In genomic region chr9:110460884-110461815, GRCm38 (mm10) we compare ENCODE assay signal across 15 mouse cellular contexts. TPM values are rescaled to one million over a fixed set of nuclear protein-coding genes. Genes with fewer than 3 reads are reported as not detected.
DNase-seq lines count a peak whose midpoint lies in the region; ATAC-seq and TF ChIP-seq lines count a peak whose summit lies in the region.
"Had no signal": no experiment of that assay in that cellular context is flagged by ENCODE, and none has a peak within 500 bp of the region (broad histone marks: within the 10 kb centered on the region; RNA-seq: fewer than 3 reads in every experiment).

No protein-coding gene starts in this region.

- H3K27me3 ChIP-seq in spleen, adult 2 months (ENCODE audit: control insufficient read depth, insufficient read depth, low read length) = no peaks in the 10 kb centered on the region
- H3K27me3 ChIP-seq in intestine, postnatal 0 days (replicated peaks; ENCODE audit: control insufficient read depth, insufficient read depth, low read length) = no peaks in the 10 kb centered on the region
- H3K27me3 ChIP-seq in lung, postnatal 0 days (replicated peaks; ENCODE audit: insufficient read depth, low read length) = no peaks in the 10 kb centered on the region
- H3K27me3 ChIP-seq in kidney, embryonic 16.5 days (ENCODE audit: insufficient read depth, low read length) = no peaks in the 10 kb centered on the region
- no peaks in the 10 kb centered on the region for H3K27me3 ChIP-seq in hindbrain, embryonic 12.5 days
- H3K27me3 ChIP-seq: embryonic facial prominence, embryonic 12.5 days; liver, embryonic 15.5 days; neural tube, embryonic 15.5 days had no signal

- peaks cover 28% of the 10 kb centered on the region; the same call in 1 of the 2 replicates for H3K4me1 ChIP-seq in spleen, adult 2 months (ENCODE audit: control insufficient read depth, insufficient read depth, insufficient read length)
- H3K4me1 ChIP-seq in intestine, postnatal 0 days (replicated peaks; ENCODE audit: control insufficient read depth, insufficient read depth, low read length) = 0 out of 2 replicates have a peak, but pooled peaks cover 5% of the 10 kb centered on the region
- H3K4me1 ChIP-seq in lung, postnatal 0 days (ENCODE audit: insufficient read depth, low read depth, low read length) = no peaks in the 10 kb centered on the region
- no peaks in the 10 kb centered on the region for H3K4me1 ChIP-seq in kidney, embryonic 16.5 days (ENCODE audit: insufficient read depth, low read length)
- no peaks in the 10 kb centered on the region for H3K4me1 ChIP-seq in hindbrain, embryonic 12.5 days
- H3K4me1 ChIP-seq: embryonic facial prominence, embryonic 12.5 days; neural tube, embryonic 15.5 days had no signal

- no peak for TF ChIP-seq POLR2A in spleen, adult 2 months (IDR thresholded peaks at IDR 0.05; ENCODE audit: low read depth, low read length)

- H3K9ac ChIP-seq in intestine, postnatal 0 days (ENCODE audit: low read depth, low read length) = no peak overlapping the region
- no peak overlapping the region for H3K9ac ChIP-seq in lung, postnatal 0 days (replicated peaks; ENCODE audit: low read depth)
- H3K9ac ChIP-seq in kidney, embryonic 16.5 days (replicated peaks; ENCODE audit: low read length) = no peak overlapping the region
- H3K9ac ChIP-seq in hindbrain, embryonic 12.5 days = no peak overlapping the region
- H3K9ac ChIP-seq: embryonic facial prominence, embryonic 12.5 days; liver, embryonic 15.5 days; neural tube, embryonic 15.5 days had no signal

- no peaks in the 10 kb centered on the region for H3K36me3 ChIP-seq in spleen, adult 2 months (ENCODE audit: control insufficient read depth, insufficient read depth, low read length)
- no peaks in the 10 kb centered on the region for H3K36me3 ChIP-seq in intestine, postnatal 0 days (ENCODE audit: control insufficient read depth, insufficient read depth)
- H3K36me3 ChIP-seq in lung, postnatal 0 days (ENCODE audit: insufficient read depth, low read length) = no peaks in the 10 kb centered on the region
- H3K36me3 ChIP-seq in kidney, embryonic 16.5 days (ENCODE audit: insufficient read depth, low read length) = no peaks in the 10 kb centered on the region
- H3K36me3 ChIP-seq in hindbrain, embryonic 12.5 days = peaks cover 8% of the 10 kb centered on the region; the same call in 1 of the 2 replicates
- H3K36me3 ChIP-seq: liver, embryonic 15.5 days; neural tube, embryonic 15.5 days had no signal

- 43% methylated on average over 18 of the region's 18 CpGs for WGBS in spleen, adult 2 months
- WGBS in intestine, postnatal 0 days = 78% methylated on average over 18 of the region's 18 CpGs
- WGBS in lung, postnatal 0 days = 75% methylated on average over 18 of the region's 18 CpGs
- WGBS in kidney, embryonic 16.5 days = 87% methylated on average over 18 of the region's 18 CpGs
- 89% methylated on average over 18 of the region's 18 CpGs for WGBS in hindbrain, embryonic 12.5 days

- ATAC-seq in intestine, postnatal 0 days = peak; percentile 42; the same call in 1 of the 2 replicates
- peak; percentile 70 for ATAC-seq in megakaryocyte-erythroid progenitor cell, adult 5-6 weeks (replicated peaks; ENCODE audit: low FRiP score, low TSS enrichment, poor library complexity, severe bottlenecking)
- ATAC-seq in lung, postnatal 0 days = no peak
- no peak for ATAC-seq in kidney, embryonic 16.5 days (ENCODE audit: low FRiP score, low TSS enrichment)
- ATAC-seq in hindbrain, embryonic 12.5 days (ENCODE audit: low FRiP score) = no peak

- H3K4me3 ChIP-seq in spleen, adult 2 months (ENCODE audit: extremely low read depth, insufficient read depth, insufficient read length) = no peak overlapping the region
- no peak overlapping the region for H3K4me3 ChIP-seq in intestine, postnatal 0 days (ENCODE audit: low read depth, low read length)
- H3K4me3 ChIP-seq in lung, postnatal 0 days (ENCODE audit: low read depth, low read length) = no peak overlapping the region
- no peak overlapping the region for H3K4me3 ChIP-seq in kidney, embryonic 16.5 days (ENCODE audit: low read length)
- no peak overlapping the region for H3K4me3 ChIP-seq in hindbrain, embryonic 12.5 days
- H3K4me3 ChIP-seq: embryonic facial prominence, embryonic 12.5 days; liver, embryonic 15.5 days; neural tube, embryonic 15.5 days had no signal

- no peak for TF ChIP-seq CTCF in spleen, adult 2 months (IDR thresholded peaks at IDR 0.05; ENCODE audit: extremely low read depth, insufficient read depth, insufficient read length, insufficient replicate concordance)
- no peak for TF ChIP-seq CTCF in intestine, postnatal 0 days (IDR thresholded peaks at IDR 0.05; ENCODE audit: low read depth)
- TF ChIP-seq CTCF in lung, postnatal 0 days (IDR thresholded peaks at IDR 0.05) = no peak

- no peaks in the 10 kb centered on the region for H3K9me3 ChIP-seq in intestine, postnatal 0 days (ENCODE audit: control insufficient read depth)
- H3K9me3 ChIP-seq in lung, postnatal 0 days (ENCODE audit: low read length) = no peaks in the 10 kb centered on the region
- no peaks in the 10 kb centered on the region for H3K9me3 ChIP-seq in kidney, embryonic 16.5 days (ENCODE audit: low read length)
- H3K9me3 ChIP-seq in hindbrain, embryonic 12.5 days (replicated peaks) = no peaks in the 10 kb centered on the region
- H3K9me3 ChIP-seq: embryonic facial prominence, embryonic 12.5 days; liver, embryonic 15.5 days; neural tube, embryonic 15.5 days had no signal

- DNase-seq in spleen, adult 2 months (ENCODE audit: low read depth in 1 of 2, low spot score in 2 of 2) = no peak
- no peak for DNase-seq in spleen, postnatal 14 days (ENCODE audit: low spot score in 2 of 2)
- DNase-seq in thymus, postnatal 4 days = peak; percentile 63
- no peak for DNase-seq in lung, postnatal 0 days (ENCODE audit: low spot score)
- DNase-seq: cerebellum, postnatal 36 days; kidney, adult 18-20 months; kidney, postnatal 25 days; retina, postnatal 1 day had no signal

- H3K27ac ChIP-seq in spleen, adult 2 months (ENCODE audit: insufficient read depth, low read length) = peak overlapping the region; percentile 73
- no peak overlapping the region for H3K27ac ChIP-seq in intestine, postnatal 0 days (ENCODE audit: low read depth, low read length)
- no peak overlapping the region for H3K27ac ChIP-seq in lung, postnatal 0 days (ENCODE audit: low read length)
- H3K27ac ChIP-seq in kidney, embryonic 16.5 days (ENCODE audit: low read length) = no peak overlapping the region
- no peak overlapping the region for H3K27ac ChIP-seq in hindbrain, embryonic 12.5 days
- H3K27ac ChIP-seq: embryonic facial prominence, embryonic 12.5 days; liver, embryonic 15.5 days; neural tube, embryonic 15.5 days had no signal

- TF ChIP-seq EP300 in lung, postnatal 0 days (IDR thresholded peaks at IDR 0.05) = no peak

- no peak overlapping the region for H3K4me2 ChIP-seq in intestine, postnatal 0 days (replicated peaks; ENCODE audit: low read depth)
- no peak overlapping the region for H3K4me2 ChIP-seq in lung, postnatal 0 days (replicated peaks; ENCODE audit: low read depth, low read length)
- no peak overlapping the region for H3K4me2 ChIP-seq in kidney, embryonic 16.5 days (replicated peaks; ENCODE audit: low read depth, low read length)
- H3K4me2 ChIP-seq in hindbrain, embryonic 12.5 days (replicated peaks) = no peak overlapping the region
- H3K4me2 ChIP-seq: embryonic facial prominence, embryonic 12.5 days; liver, embryonic 15.5 days; neural tube, embryonic 15.5 days had no signal

RNA-seq across cellular contexts. Expression of gene Klhl18, which starts 15.3 kb away (rescaled TPM):
- polyA plus RNA-seq in spleen, adult 2 months (2012; rRNA removed) = 22.5 and 23.1 TPM in 2 replicates
- polyA plus RNA-seq in intestine, postnatal 0 days (2015; fragmentation: Nextera tagmentation; extraction: Ambion mirVana) = 5.2 and 5.5 TPM in 2 replicates
- 3.7 and 9.7 TPM in 2 replicates for total RNA-seq in megakaryocyte-erythroid progenitor cell, adult 5-6 weeks (2014; fragmentation: Nextera tagmentation)
- 7.7 and 8.6 TPM in 2 replicates for total RNA-seq in megakaryocyte-erythroid progenitor cell, adult 5-6 weeks (2017)
- polyA plus RNA-seq in lung, postnatal 0 days (2015; fragmentation: Nextera tagmentation; extraction: Ambion mirVana) = 4.1 and 4.5 TPM in 2 replicates
- polyA plus RNA-seq in kidney, embryonic 16.5 days (2015; fragmentation: Nextera tagmentation; extraction: Ambion mirVana) = 9.3 and 11.6 TPM in 2 replicates
- 13.5 and 13.8 TPM in 2 replicates for polyA plus RNA-seq in hindbrain, embryonic 12.5 days (2016; fragmentation: Nextera tagmentation; extraction: Ambion mirVana)

RNA-seq across cellular contexts. Expression of gene Kif9, which starts 15.6 kb away (rescaled TPM):
- 1.3 and 2.1 TPM in 2 replicates for polyA plus RNA-seq in spleen, adult 2 months (2012; rRNA removed)
- 0.17 and 0.43 TPM in 2 replicates for polyA plus RNA-seq in intestine, postnatal 0 days (2015; fragmentation: Nextera tagmentation; extraction: Ambion mirVana)
- 0.77 and 1.1 TPM in 2 replicates for total RNA-seq in megakaryocyte-erythroid progenitor cell, adult 5-6 weeks (2014; fragmentation: Nextera tagmentation)
- 1.3 and 1.6 TPM in 2 replicates for total RNA-seq in megakaryocyte-erythroid progenitor cell, adult 5-6 weeks (2017)
- polyA plus RNA-seq in lung, postnatal 0 days (2015; fragmentation: Nextera tagmentation; extraction: Ambion mirVana) = 3.4 TPM in 2 replicates
- 1.4 and 1.7 TPM in 2 replicates for polyA plus RNA-seq in kidney, embryonic 16.5 days (2015; fragmentation: Nextera tagmentation; extraction: Ambion mirVana)
- polyA plus RNA-seq in hindbrain, embryonic 12.5 days (2016; fragmentation: Nextera tagmentation; extraction: Ambion mirVana) = 3.7 and 5.3 TPM in 2 replicates

RNA-seq across cellular contexts. Expression of gene Ngp, which starts 41.6 kb away (rescaled TPM):
- polyA plus RNA-seq in spleen, adult 2 months (2012; rRNA removed) = 54.9 and 71.8 TPM in 2 replicates
- 1.9 and 2.1 TPM in 2 replicates for polyA plus RNA-seq in intestine, postnatal 0 days (2015; fragmentation: Nextera tagmentation; extraction: Ambion mirVana)
- 415 TPM in 1 of 2 replicates, not detected in the other for total RNA-seq in megakaryocyte-erythroid progenitor cell, adult 5-6 weeks (2014; fragmentation: Nextera tagmentation)
- 12.5 and 64.5 TPM in 2 replicates for total RNA-seq in megakaryocyte-erythroid progenitor cell, adult 5-6 weeks (2017)
- polyA plus RNA-seq in lung, postnatal 0 days (2015; fragmentation: Nextera tagmentation; extraction: Ambion mirVana) = 24.6 and 30.7 TPM in 2 replicates
- polyA plus RNA-seq in kidney, embryonic 16.5 days (2015; fragmentation: Nextera tagmentation; extraction: Ambion mirVana) = 3.4 and 4.8 TPM in 2 replicates
- 2.9 and 4.1 TPM in 2 replicates for polyA plus RNA-seq in hindbrain, embryonic 12.5 days (2016; fragmentation: Nextera tagmentation; extraction: Ambion mirVana)

RNA-seq across cellular contexts. Expression of gene Ptpn23, which starts 53.1 kb away (rescaled TPM):
- polyA plus RNA-seq in spleen, adult 2 months (2012; rRNA removed) = 35.8 and 35.9 TPM in 2 replicates
- polyA plus RNA-seq in intestine, postnatal 0 days (2015; fragmentation: Nextera tagmentation; extraction: Ambion mirVana) = 10.0 and 10.8 TPM in 2 replicates
- total RNA-seq in megakaryocyte-erythroid progenitor cell, adult 5-6 weeks (2014; fragmentation: Nextera tagmentation) = 17.7 and 24.3 TPM in 2 replicates
- 1.9 and 11.0 TPM in 2 replicates for total RNA-seq in megakaryocyte-erythroid progenitor cell, adult 5-6 weeks (2017)
- polyA plus RNA-seq in lung, postnatal 0 days (2015; fragmentation: Nextera tagmentation; extraction: Ambion mirVana) = 8.8 and 11.2 TPM in 2 replicates
- 15.8 and 20.7 TPM in 2 replicates for polyA plus RNA-seq in kidney, embryonic 16.5 days (2015; fragmentation: Nextera tagmentation; extraction: Ambion mirVana)
- polyA plus RNA-seq in hindbrain, embryonic 12.5 days (2016; fragmentation: Nextera tagmentation; extraction: Ambion mirVana) = 22.5 and 23.6 TPM in 2 replicates

Comparison
In these comparisons a context has a peak if more than half of its experiments do, and no peak if none do; other contexts are left out.
1. ATAC-seq: peak in intestine, postnatal 0 days (single experiment) and megakaryocyte-erythroid progenitor cell, adult 5-6 weeks (single experiment); none in lung, postnatal 0 days (single experiment), kidney, embryonic 16.5 days (single experiment) and hindbrain, embryonic 12.5 days (single experiment).